Mouse (Mus musculus) olfactory bulb, adult 2 months (tissue): Measurements from ENCODE around the gene Gadd45b. TPM values are rescaled to one million over a fixed set of nuclear protein-coding genes. Genes with fewer than 3 reads are reported as not detected.

ENCODE experiments used
- H3K27ac ChIP-seq: fragments of 200-500 bp; 2 replicates; pipeline ENCODE4 v1.5.1; 2012; ENCODE audit warnings: low read depth, low read length; ENCODE audit not compliant: insufficient read depth
- H3K4me1 ChIP-seq: fragments of 200-500 bp; 2 replicates; pipeline ENCODE4 v1.6.1; 2012; ENCODE audit warnings: low read length; ENCODE audit not compliant: control insufficient read depth, insufficient read depth
- H3K4me3 ChIP-seq: fragments of 200-500 bp; 2 replicates; pipeline ENCODE4 v1.5.1; 2012; ENCODE audit warnings: mild to moderate bottlenecking, low read depth, low read length, moderate library complexity; ENCODE audit not compliant: insufficient read depth
- CTCF ChIP-seq: fragments of 200-500 bp; IDR thresholded peaks from 2 replicates; pipeline ENCODE4 v1.5.1; 2012; ENCODE audit warnings: low read depth, mild to moderate bottlenecking, low read length, moderate library complexity; ENCODE audit not compliant: insufficient read depth
- POLR2A ChIP-seq: fragments of 200-500 bp; IDR thresholded peaks from 2 replicates; pipeline ENCODE4 v1.6.1; 2012; ENCODE audit warnings: mild to moderate bottlenecking, low read depth, low read length, moderate library complexity; ENCODE audit not compliant: insufficient read depth
- WGBS: fragments of 180-500 bp; shearing (Covaris S2); methylation state at CpG from one replicate; pipeline ENCODE4 v1.1.7; 2018; 5-methylcytosine and 5-hydroxymethylcytosine counted together
- polyA plus RNA-seq: library from polyadenylated mRNA; stranded (reverse); fragments of >200 nt; gene quantifications from 2 replicates; pipeline ENCODE4 v1.2.4, GENCODE M21; 2012; ENCODE audit warnings: low replicate concordance; ENCODE audit not compliant: missing spikeins, insufficient read depth, insufficient read length

The Gadd45b gene
- polyA plus RNA-seq, 1 experiment, result not detected

- WGBS, result 21% methylated on average over 6 of the region's 6 CpGs
- no peak overlapping the region for H3K27ac ChIP-seq
Observed at GRCm38 (mm10) chr10:80948570-80948969, 18.7 kb downstream of the Gadd45b start.

GRCm38 (mm10) chr10:80949081-80949480 lies 19.2 kb downstream of the Gadd45b start:
- Histone ChIP-seq H3K4me1 (peaks cover 23% of the 10 kb centered on the region), H3K27ac (no peak overlapping the region), H3K4me3 (no peak overlapping the region)
- no peak for TF ChIP-seq CTCF
- TF ChIP-seq POLR2A, result no peak
- 62% methylated on average over 3 of the region's 3 CpGs for WGBS

More at GRCm38 (mm10) chr10:80948570-80948969, 18.7 kb downstream of the Gadd45b start:
- Histone ChIP-seq H3K4me3 (no peak overlapping the region), H3K4me1 (peaks cover 23% of the 10 kb centered on the region)
- TF ChIP-seq CTCF, result no peak
- TF ChIP-seq POLR2A, result no peak

GRCm38 (mm10) chr10:80950314-80950713 lies 20.4 kb downstream of the Gadd45b start:
- Histone ChIP-seq H3K27ac (no peak overlapping the region), H3K4me1 (peaks cover 29% of the 10 kb centered on the region), H3K4me3 (no peak overlapping the region)
- 47% methylated on average over 5 of the region's 5 CpGs for WGBS
- no peak for TF ChIP-seq POLR2A
- TF ChIP-seq CTCF, result no peak

- H3K27ac ChIP-seq, result no peak overlapping the region
- TF ChIP-seq CTCF, result no peak
- no peak for TF ChIP-seq POLR2A
- H3K4me3 ChIP-seq, result no peak overlapping the region
- WGBS, result 79% methylated on average over 10 of the region's 10 CpGs
- peaks cover 32% of the 10 kb centered on the region for H3K4me1 ChIP-seq
Observed at GRCm38 (mm10) chr10:80951761-80952390, 22.0 kb downstream of the Gadd45b start.

- TF ChIP-seq CTCF (no peak), POLR2A (no peak)
- Histone ChIP-seq H3K27ac (no peak overlapping the region), H3K4me3 (no peak overlapping the region), H3K4me1 (peaks cover 27% of the 10 kb centered on the region)
- WGBS, result 88% methylated on average over 15 of the region's 15 CpGs
Observed at GRCm38 (mm10) chr10:80952449-80952848, 22.6 kb downstream of the Gadd45b start.

GRCm38 (mm10) chr10:80954415-80954814 lies 24.5 kb downstream of the Gadd45b start:
- Histone ChIP-seq H3K27ac (no peak overlapping the region), H3K4me1 (peaks cover 15% of the 10 kb centered on the region), H3K4me3 (no peak overlapping the region)
- TF ChIP-seq POLR2A (no peak), CTCF (no peak)
- WGBS, result 74% methylated on average over 13 of the region's 13 CpGs

GRCm38 (mm10) chr10:80954843-80955242 lies 25.0 kb downstream of the Gadd45b start:
- no peak for TF ChIP-seq CTCF
- TF ChIP-seq POLR2A, result no peak
- Histone ChIP-seq H3K4me3 (no peak overlapping the region), H3K4me1 (peaks cover 12% of the 10 kb centered on the region), H3K27ac (no peak overlapping the region)
- 65% methylated on average over 6 of the region's 6 CpGs for WGBS

GRCm38 (mm10) chr10:80955536-80955935 lies 25.7 kb downstream of the Gadd45b start:
- H3K27ac ChIP-seq, result no peak overlapping the region
- 12% methylated on average over 9 of the region's 9 CpGs for WGBS

GRCm38 (mm10) chr10:80956385-80956784 lies 26.5 kb downstream of the Gadd45b start:
- Histone ChIP-seq H3K4me3 (no peak overlapping the region), H3K4me1 (peaks cover 15% of the 10 kb centered on the region), H3K27ac (no peak overlapping the region)
- no peak for TF ChIP-seq CTCF
- no peak for TF ChIP-seq POLR2A
- 94% methylated on average over 8 of the region's 8 CpGs for WGBS

More at GRCm38 (mm10) chr10:80955536-80955935, 25.7 kb downstream of the Gadd45b start:
- Histone ChIP-seq H3K4me3 (no peak overlapping the region), H3K4me1 (peaks cover 12% of the 10 kb centered on the region)
- no peak; the same call in 1 of the 2 replicates for TF ChIP-seq CTCF
- no peak for TF ChIP-seq POLR2A
